Mouse (Mus musculus): ENCODE measurements around the gene Prkce. TPM values are rescaled to one million over a fixed set of nuclear protein-coding genes. Genes with fewer than 3 reads are reported as not detected.
A peak's percentile ranks its signal among the peaks of the same experiment; 100 is the strongest.

The Prkce gene
- polyA plus RNA-seq, 1 experiment from 2014 or later = 9.4 TPM

DNA sequence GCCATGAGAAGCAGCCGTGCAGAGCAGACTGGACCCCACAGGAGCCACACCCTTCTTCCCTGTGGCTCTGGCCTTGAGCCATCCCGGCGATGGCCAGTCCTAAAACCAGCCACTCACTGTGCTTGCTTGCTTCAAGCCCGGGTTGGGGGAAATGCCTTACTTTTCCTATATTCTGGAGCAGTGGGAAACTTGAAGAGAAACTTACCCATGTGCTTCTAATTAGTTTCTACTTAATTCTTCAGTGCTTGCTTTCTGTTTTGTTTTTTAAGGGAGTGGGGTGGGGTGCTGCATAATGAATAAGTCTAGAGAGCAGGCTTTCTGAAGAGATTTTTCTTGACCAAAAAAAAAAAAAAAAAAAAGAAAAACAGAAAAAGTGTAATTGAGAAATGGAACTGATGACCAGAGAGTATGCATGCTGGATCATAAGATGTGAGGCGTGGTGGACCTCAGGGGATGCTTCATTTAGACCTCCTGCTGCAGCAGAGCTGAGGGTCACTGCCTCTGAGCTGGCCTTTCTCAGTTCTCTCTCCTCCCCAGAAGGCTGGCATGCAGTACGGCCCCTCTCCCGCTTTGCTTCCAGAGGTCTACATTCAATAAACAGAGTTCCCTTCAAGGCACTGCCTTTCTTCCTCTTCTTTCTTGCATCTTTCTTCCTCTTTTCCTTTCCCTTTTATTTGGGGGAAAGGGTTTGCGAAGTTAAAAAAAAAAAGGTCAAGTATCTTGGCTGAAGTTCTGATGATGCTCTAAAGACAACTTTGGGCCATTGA lies 109.6 kb downstream of the Prkce start:
- no peak overlapping the region for H3K4me3 ChIP-seq

DNA sequence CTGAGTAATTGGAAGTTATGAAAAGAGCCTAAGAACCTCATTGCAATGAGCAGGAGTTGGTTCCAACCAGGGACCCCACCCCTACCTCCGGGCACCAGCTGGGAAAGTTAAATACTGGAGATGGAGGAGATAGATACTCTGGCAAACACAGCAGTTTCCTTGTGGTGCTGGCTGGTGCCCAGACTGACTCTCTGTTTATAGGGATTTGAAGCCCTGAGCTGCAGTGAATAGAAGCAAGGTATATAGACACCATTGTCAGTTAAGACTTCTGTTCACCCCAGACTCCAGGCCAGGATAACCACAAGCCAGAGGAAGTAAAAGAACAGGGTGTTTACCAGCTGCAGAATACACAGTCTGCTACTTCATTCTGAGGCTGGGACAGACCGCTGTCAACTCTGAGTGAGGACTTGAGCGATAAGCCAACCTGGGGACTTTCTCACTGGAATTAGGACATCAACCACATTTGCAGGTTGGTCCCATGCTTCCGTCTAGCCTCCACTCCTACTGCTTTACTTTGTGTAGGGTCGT lies 110.5 kb downstream of the Prkce start:
- Histone ChIP-seq H3K9me3 (no peaks in the 10 kb centered on the region), H3K4me3 (no peak overlapping the region), H3K36me3 (no peaks in the 10 kb centered on the region), H3K27me3 (ENCODE audit: insufficient read depth, poor library complexity, severe bottlenecking) (no peaks in the 10 kb centered on the region), H3K27ac (no peak overlapping the region), H3K4me1 (peaks cover 52% of the 10 kb centered on the region)
- no peak for DNase-seq (ENCODE audit: low spot score)
- 81% methylated on average over 5 of the region's 5 CpGs for WGBS

More for the DNA sequence above, 109.6 kb downstream of the Prkce start:
- Histone ChIP-seq H3K9me3 (no peaks in the 10 kb centered on the region), H3K27me3 (ENCODE audit: insufficient read depth, poor library complexity, severe bottlenecking) (no peaks in the 10 kb centered on the region), H3K27ac (no peak overlapping the region), H3K36me3 (no peaks in the 10 kb centered on the region), H3K4me1 (peaks cover 58% of the 10 kb centered on the region)
- no peak for DNase-seq (ENCODE audit: low spot score)
- WGBS = 74% methylated on average over 8 of the region's 8 CpGs

DNA sequence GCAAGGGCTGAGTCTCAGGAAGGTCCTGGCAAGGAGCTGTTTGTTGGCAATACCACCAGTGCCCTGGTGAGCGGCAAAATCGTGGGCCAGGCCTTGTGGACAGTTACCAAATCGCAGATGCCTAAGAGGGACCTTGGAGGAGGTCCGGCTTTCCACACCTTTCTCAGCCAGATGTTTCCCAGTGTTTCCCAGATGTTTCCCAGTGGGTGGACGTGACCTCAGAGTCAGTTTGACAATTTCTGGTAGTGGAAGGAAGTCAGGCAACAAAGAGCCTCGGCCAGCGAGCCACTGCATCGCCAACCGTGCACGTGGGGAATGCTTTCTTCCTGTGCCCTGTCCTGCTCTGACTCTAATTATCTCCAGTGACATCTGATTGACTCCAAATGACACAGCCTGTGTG lies 112.2 kb downstream of the Prkce start:
- Histone ChIP-seq H3K4me3 (no peak overlapping the region), H3K36me3 (no peaks in the 10 kb centered on the region), H3K27ac (no peak overlapping the region), H3K4me1 (peaks cover 51% of the 10 kb centered on the region), H3K9me3 (no peaks in the 10 kb centered on the region), H3K27me3 (ENCODE audit: insufficient read depth, poor library complexity, severe bottlenecking) (no peaks in the 10 kb centered on the region)
- DNase-seq (ENCODE audit: low spot score) = no peak
- 63% methylated on average over 10 of the region's 10 CpGs for WGBS

DNA sequence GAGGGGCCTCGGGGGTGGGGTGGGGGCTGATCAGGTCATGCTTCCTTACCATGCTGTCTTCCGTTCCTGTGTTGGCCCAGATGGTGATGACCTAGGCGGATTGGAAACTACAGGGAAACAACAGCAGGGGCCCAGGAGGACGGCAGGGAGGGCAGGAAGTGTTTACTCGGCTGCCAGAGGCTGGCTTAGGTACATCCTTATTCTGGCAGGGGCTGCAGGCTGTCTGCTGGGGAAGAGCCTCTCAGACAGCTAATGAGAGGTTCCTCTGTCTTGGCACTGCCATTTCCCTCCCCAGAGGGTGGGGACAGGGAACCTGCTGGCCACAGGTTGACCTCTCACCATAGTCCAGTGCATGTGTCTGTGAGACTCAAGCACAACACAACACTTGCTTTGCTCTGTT lies 116.2 kb downstream of the Prkce start:
- no peaks in the 10 kb centered on the region for H3K27me3 ChIP-seq (ENCODE audit: insufficient read depth, poor library complexity, severe bottlenecking)
- H3K27ac ChIP-seq = peak overlapping the region; percentile 31; the same call in 1 of the 2 replicates
- no peaks in the 10 kb centered on the region for H3K36me3 ChIP-seq
- WGBS = 18% methylated on average over 5 of the region's 5 CpGs
- DNase-seq (ENCODE audit: low spot score) = no peak
- no peaks in the 10 kb centered on the region for H3K9me3 ChIP-seq
- no peak overlapping the region for H3K4me3 ChIP-seq
- H3K4me1 ChIP-seq = peaks cover 71% of the 10 kb centered on the region

DNA sequence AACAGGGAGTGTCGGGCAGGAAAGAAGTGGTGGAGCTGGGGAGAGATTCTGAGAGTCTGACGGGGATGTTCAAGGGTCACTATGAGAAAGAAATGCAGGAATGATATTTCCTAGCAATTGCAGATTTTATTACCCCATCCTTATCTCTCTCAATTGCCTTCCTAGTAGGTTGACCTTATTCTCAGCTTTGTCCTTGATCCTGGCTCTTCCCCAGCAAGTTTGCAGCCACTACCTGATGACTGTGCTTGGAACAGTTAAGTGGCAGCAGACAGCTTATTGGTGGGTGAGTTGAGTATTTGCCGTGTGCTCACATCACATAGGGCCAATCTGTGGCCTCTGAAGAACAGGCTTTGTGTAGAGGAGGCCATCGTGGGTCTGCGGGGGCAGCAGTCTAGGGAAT lies 117.5 kb downstream of the Prkce start:
- Histone ChIP-seq H3K27me3 (ENCODE audit: insufficient read depth, poor library complexity, severe bottlenecking) (no peaks in the 10 kb centered on the region), H3K9me3 (no peaks in the 10 kb centered on the region), H3K4me3 (no peak overlapping the region), H3K4me1 (peaks cover 61% of the 10 kb centered on the region), H3K36me3 (no peaks in the 10 kb centered on the region), H3K27ac (no peak overlapping the region)
- DNase-seq (ENCODE audit: low spot score) = no peak
- 77% methylated on average over 5 of the region's 5 CpGs for WGBS

DNA sequence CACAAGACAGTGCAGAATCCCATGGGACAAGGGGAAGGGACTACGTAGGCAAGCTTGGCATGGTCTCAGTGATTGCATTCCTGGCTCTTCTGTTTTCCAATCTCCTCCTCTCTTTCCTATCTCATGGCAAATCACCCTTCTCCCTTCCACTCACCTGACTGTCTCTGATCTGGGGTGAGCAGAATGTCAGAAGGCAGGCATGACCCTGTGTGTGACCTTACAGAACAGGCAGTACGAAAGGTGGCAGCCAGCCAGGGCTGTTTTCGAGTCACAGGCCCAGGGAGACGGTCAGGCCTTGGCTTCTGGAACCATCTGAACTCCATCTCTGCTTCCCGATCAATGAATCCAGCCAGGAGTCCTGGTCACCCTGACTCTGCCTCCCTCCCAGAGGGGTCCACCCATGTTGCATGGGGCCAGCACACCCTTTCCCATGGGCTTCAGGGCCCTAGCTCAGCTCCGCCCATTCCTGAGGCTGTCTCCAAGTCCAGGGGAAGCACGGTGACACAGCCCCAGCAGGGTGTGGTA lies 119.2 kb downstream of the Prkce start:
- H3K9me3 ChIP-seq = no peaks in the 10 kb centered on the region
- H3K4me1 ChIP-seq = peaks cover 43% of the 10 kb centered on the region
- no peak overlapping the region for H3K4me3 ChIP-seq
- WGBS = 67% methylated on average over 7 of the region's 7 CpGs
- DNase-seq (ENCODE audit: low spot score) = no peak
- H3K27me3 ChIP-seq (ENCODE audit: insufficient read depth, poor library complexity, severe bottlenecking) = no peaks in the 10 kb centered on the region
- peak overlapping the region; percentile 53; the same call in 1 of the 2 replicates for H3K27ac ChIP-seq
- no peaks in the 10 kb centered on the region for H3K36me3 ChIP-seq

DNA sequence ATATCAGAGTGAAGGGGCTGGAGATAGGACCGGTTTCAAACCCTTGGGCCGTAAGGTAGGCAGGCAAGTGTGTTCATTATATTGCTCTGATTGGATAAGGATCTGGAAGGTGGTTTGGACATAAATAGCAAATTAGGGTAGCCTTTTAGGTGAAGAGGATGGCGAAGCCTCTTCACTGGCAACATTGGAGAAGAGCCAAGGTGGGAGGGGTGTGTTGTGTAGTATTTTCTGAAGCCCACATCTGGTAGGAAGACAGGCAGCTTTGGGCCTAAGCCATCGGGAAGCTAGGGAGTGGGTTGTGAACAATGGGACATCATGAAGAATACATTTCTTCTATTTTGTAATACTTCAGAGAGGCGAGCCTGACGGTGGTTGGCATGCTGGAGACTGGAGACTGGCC lies 125.1 kb downstream of the Prkce start:
- Histone ChIP-seq H3K4me3 (no peak overlapping the region), H3K4me1 (peaks cover 25% of the 10 kb centered on the region), H3K36me3 (no peaks in the 10 kb centered on the region), H3K27ac (no peak overlapping the region), H3K9me3 (no peaks in the 10 kb centered on the region), H3K27me3 (ENCODE audit: insufficient read depth, poor library complexity, severe bottlenecking) (no peaks in the 10 kb centered on the region)
- DNase-seq (ENCODE audit: low spot score) = no peak
- WGBS = 88% methylated on average over 6 of the region's 6 CpGs

DNA sequence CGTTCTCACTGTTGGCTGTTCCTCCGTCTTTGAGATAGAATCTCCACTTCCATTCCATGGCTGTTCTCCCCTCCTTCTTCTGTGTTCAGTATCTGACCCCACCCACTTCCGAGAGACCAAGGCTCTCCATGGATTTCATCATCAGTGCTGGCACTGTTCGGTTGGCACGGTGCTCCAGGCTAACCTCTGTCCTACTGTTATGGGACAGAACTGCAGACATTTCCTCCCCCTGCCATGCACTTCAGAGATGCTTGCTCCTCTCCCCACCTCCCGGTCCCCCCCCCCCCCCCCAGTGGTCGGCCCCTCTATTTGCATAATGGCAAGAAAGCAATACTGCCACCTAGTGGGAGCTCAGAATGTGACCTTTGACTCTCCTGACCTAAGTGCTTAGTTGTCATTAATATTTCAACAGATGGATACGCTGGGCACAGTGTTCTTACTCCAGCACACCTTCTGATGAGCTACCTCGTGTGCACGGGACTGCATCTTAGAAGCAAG lies 125.7 kb downstream of the Prkce start:
- Histone ChIP-seq H3K36me3 (no peaks in the 10 kb centered on the region), H3K27me3 (ENCODE audit: insufficient read depth, poor library complexity, severe bottlenecking) (no peaks in the 10 kb centered on the region), H3K9me3 (no peaks in the 10 kb centered on the region), H3K4me1 (peaks cover 25% of the 10 kb centered on the region), H3K4me3 (peak overlapping the region; percentile 27; the same call in 1 of the 2 replicates), H3K27ac (0 out of 2 replicates have a peak overlapping the region, but pooled peaks have one; percentile 29)
- DNase-seq (ENCODE audit: low spot score) = no peak
- WGBS = 37% methylated on average over 10 of the region's 10 CpGs

DNA sequence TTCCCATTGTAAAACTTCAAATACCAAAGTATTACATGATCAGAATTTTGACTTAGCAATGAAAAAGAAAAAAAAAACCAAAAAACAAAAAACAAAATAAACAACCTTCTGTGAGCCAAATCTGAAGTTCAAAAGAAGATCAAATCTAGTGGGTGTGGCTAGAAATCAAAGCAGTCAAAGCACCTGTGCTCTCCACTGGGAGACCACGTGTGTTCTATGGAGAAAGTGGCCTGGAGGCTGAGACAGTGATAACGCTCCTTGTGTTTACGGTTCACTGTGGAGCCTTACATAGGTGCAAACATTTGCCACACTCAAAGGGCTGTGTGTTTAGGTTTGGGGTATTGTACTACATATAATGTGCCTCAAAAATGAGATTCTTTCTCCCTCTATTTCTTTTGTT lies 132.0 kb downstream of the Prkce start:
- H3K9me3 ChIP-seq = no peaks in the 10 kb centered on the region
- no peaks in the 10 kb centered on the region for H3K36me3 ChIP-seq
- no peak overlapping the region for H3K4me3 ChIP-seq
- no peak overlapping the region for H3K27ac ChIP-seq
- WGBS = 60% methylated on average over 3 of the region's 3 CpGs
- no peaks in the 10 kb centered on the region for H3K27me3 ChIP-seq (ENCODE audit: insufficient read depth, poor library complexity, severe bottlenecking)
- H3K4me1 ChIP-seq = peaks cover 56% of the 10 kb centered on the region
- DNase-seq (ENCODE audit: low spot score) = no peak

DNA sequence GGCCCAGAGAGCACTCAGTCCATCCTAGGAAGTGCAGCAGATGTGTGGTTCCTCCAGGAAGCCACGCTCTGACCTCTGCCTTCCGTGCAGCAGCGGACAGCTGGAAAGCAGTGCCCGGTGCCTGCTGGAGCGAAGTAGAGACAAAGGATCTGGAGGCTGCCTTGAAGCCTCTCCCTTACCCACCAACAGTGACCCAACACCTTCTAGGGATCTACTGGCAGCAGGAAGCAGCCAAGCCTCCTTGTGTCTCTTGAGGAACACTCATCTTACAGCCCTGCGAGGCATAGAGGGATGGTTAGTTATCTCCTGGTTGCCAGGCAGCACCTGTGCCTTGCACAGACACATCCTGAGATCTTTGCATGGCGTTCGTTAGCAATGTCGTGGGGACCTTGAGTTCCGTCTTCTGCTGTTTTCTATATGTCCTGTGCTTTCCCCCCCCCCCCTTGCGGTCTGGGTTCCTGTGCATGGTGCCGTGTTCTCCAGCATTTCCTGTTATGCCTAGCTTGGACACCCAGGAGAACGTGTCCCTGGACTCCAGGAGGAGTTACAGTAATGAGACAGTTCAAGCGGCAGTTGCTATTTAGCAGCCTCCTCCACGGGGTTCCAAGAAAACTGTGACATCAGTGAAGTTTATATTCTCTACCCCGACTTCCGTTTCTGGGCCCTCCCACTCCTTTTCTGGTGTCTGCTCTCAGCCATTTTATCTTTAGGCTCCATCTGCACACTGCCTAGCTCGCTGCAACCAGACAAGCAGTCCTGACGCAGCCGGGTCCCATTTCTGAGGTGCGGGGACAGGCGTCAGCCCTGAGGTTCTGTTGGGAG lies 133.4 kb downstream of the Prkce start:
- H3K36me3 ChIP-seq = no peaks in the 10 kb centered on the region
- H3K27ac ChIP-seq = peak overlapping the region; percentile 91
- peaks cover 65% of the 10 kb centered on the region for H3K4me1 ChIP-seq
- H3K9me3 ChIP-seq = no peaks in the 10 kb centered on the region
- peak; percentile 92 for DNase-seq (ENCODE audit: low spot score)
- H3K4me3 ChIP-seq = peak overlapping the region; percentile 25
- WGBS = 40% methylated on average over 22 of the region's 22 CpGs
- H3K27me3 ChIP-seq (ENCODE audit: insufficient read depth, poor library complexity, severe bottlenecking) = no peaks in the 10 kb centered on the region

DNA sequence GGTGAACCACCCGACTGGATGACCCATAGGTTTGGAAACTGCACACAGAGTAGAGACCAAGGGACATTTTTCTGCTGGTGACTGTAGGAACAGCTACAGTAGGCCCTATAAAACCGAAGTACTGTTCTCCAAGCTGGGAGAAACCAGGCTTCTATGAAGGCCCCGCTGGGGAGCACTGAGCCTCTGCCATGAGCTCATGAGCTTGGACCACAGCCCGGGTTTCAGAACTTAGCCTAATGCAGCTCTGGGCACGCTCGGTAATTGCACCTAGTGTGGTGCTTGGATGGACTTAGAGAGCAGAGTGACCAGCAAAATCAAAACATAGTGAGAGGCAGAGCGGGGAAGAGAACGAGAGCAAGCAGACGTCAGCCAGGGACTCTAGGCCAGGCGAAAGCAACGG lies 134.7 kb downstream of the Prkce start:
- 67% methylated on average over 11 of the region's 11 CpGs for WGBS
- H3K36me3 ChIP-seq = no peaks in the 10 kb centered on the region
- H3K27me3 ChIP-seq (ENCODE audit: insufficient read depth, poor library complexity, severe bottlenecking) = no peaks in the 10 kb centered on the region
- H3K9me3 ChIP-seq = no peaks in the 10 kb centered on the region
- H3K4me1 ChIP-seq = peaks cover 77% of the 10 kb centered on the region
- DNase-seq (ENCODE audit: low spot score) = no peak
- peak overlapping the region; percentile 32; the same call in 1 of the 2 replicates for H3K4me3 ChIP-seq
- peak overlapping the region; percentile 91 for H3K27ac ChIP-seq

DNA sequence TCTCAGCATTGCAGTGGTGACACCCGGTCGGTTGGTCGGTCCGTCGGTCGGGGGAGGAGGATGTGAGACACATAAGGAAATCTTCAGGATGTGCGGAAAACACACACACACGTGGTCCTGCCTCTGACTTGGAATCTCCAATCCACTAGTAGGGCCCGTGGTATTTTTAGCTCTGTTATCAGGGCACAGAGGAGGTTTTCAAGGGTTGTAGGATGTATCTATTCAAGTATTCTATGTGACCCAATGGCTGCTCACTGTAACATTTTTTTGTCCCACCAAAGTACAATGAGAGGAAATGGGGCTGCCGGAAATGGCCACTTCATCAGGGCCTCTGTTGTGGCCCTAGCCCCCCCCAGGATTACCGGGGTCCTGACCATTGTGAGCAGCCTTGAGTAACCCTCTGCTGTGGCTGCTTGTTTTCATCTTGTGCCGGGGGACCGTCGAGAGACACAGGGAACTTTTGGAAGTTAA lies 135.3 kb downstream of the Prkce start:
- peak overlapping the region; percentile 91 for H3K27ac ChIP-seq
- WGBS = 23% methylated on average over 14 of the region's 14 CpGs

More for the DNA sequence above, 135.3 kb downstream of the Prkce start:
- Histone ChIP-seq H3K9me3 (no peaks in the 10 kb centered on the region), H3K4me1 (peaks cover 78% of the 10 kb centered on the region), H3K36me3 (no peaks in the 10 kb centered on the region), H3K4me3 (peak overlapping the region; percentile 32), H3K27me3 (ENCODE audit: insufficient read depth, poor library complexity, severe bottlenecking) (no peaks in the 10 kb centered on the region)
- peak; percentile 89 for DNase-seq (ENCODE audit: low spot score)
